Mouse (Mus musculus) liver, embryonic 13.5 days (tissue): ENCODE results near the gene Ppp1r12c. TPM values are rescaled to one million over a fixed set of nuclear protein-coding genes. Genes with fewer than 3 reads are reported as not detected.
"Not testable (repeated sequence)": the region's sequence is repeated elsewhere in the genome, so short reads cannot be mapped to it uniquely, and the experiment has no call there.

Experiments used
- ATAC-seq: fragments of 200-750 bp; cut with Nextera tagmentation; 2 replicates; pipeline ENCODE4 v1.8.0; 2017; ENCODE audit warnings: low read depth, mild to moderate bottlenecking, moderate number of reproducible peaks, moderate library complexity
- DNase-seq: peaks from one replicate; pipeline ENCODE4 v3.0.0; 2022
- H3K27ac ChIP-seq: fragments of 300-500 bp; sonication (generic); 2 replicates; pipeline ENCODE4 v1.5.1; 2015; ENCODE audit warnings: moderate library complexity, mild to moderate bottlenecking, inconsistent platforms
- H3K27me3 ChIP-seq: fragments of 300-500 bp; sonication (generic); 2 replicates; pipeline ENCODE4 v1.6.1; 2015; ENCODE audit warnings: mild to moderate bottlenecking, inconsistent platforms
- H3K36me3 ChIP-seq: fragments of 300-500 bp; sonication (generic); 2 replicates; pipeline ENCODE4 v1.6.1; 2015; ENCODE audit warnings: mild to moderate bottlenecking, inconsistent platforms
- H3K4me1 ChIP-seq: fragments of 300-500 bp; sonication (generic); replicated peaks from 2 replicates; pipeline ENCODE4 v1.6.1; 2015; ENCODE audit warnings: inconsistent platforms
- H3K4me2 ChIP-seq: fragments of 300-500 bp; sonication (generic); 2 replicates; pipeline ENCODE4 v1.6.1; 2015; ENCODE audit warnings: inconsistent platforms, mild to moderate bottlenecking, moderate library complexity
- H3K4me3 ChIP-seq: fragments of 300-500 bp; sonication (generic); replicated peaks from 2 replicates; pipeline ENCODE4 v1.5.1; 2015; ENCODE audit warnings: mild to moderate bottlenecking, inconsistent platforms
- H3K9ac ChIP-seq: fragments of 300-500 bp; sonication (generic); 2 replicates; pipeline ENCODE4 v1.6.1; 2015; ENCODE audit warnings: mild to moderate bottlenecking, inconsistent platforms
- H3K9me3 ChIP-seq: fragments of 300-500 bp; sonication (generic); replicated peaks from 2 replicates; pipeline ENCODE4 v1.6.1; 2016; ENCODE audit warnings: inconsistent platforms
- WGBS: fragments of 180-500 bp; shearing (Covaris S2); methylation state at CpG from one replicate; pipeline ENCODE4 v1.1.7; 2015; ENCODE audit not compliant: insufficient replicate concordance; 5-methylcytosine and 5-hydroxymethylcytosine counted together
- polyA plus RNA-seq: library from polyadenylated mRNA; unstranded; fragments of >200 nt; fragmentation: Nextera tagmentation; extraction: Ambion mirVana; gene quantifications from 2 replicates; pipeline ENCODE4 v1.2.1, GENCODE M21; 2015

Ppp1r12c gene
- 17.1 and 18.8 TPM in 2 replicates for polyA plus RNA-seq

DNA sequence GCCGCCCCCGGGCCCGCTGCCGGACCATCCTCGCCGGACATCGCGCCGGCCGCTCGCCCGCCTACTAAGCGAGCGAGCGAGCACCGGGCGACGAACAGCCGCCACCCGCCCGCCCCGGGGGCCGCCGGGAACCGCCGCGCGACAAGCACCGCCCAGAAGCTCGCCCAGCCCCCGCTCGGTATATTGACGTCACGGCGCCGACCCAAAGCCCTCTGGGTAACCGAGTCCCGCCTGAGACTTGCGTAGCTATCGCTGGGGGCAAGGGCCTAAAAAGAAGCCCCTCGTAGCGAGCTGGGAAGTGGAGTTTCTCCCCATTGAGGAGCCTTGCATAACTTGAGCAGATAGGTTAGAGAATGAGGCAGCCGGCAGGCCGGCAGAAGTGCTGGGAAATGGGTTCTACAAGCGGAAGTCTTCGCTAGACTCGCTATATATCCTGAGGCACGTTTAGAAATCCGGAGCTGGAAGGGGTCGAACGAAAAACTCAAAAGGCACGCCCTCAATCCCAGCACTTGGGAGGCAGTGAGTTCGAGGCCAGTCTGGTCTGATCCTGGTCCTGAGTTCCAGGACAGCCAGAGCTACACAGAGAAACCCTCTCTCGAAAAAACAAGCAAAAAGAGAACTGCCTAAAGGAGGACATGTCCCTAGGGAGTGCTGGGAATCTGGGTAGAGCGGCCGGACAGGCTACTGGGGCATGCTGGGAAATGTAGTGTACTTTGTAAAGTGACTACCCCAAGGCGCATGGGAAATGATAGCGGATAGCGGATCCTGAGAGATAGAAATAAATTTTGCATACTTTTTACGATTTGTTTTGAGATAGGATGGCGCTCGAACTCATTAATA, at the start of gene Ppp1r12c:
Ppp1r12c (minus strand) TSS at position 123 of the 840 bp plus-strand sequence.
- ATAC-seq = peak; percentile 89
- H3K27ac ChIP-seq = peak within 1 kb of the TSS; percentile 90
- peaks cover 20% of the 10 kb centered on the region for H3K36me3 ChIP-seq
- peak within 1 kb of the TSS; percentile 87 for H3K4me2 ChIP-seq
- WGBS = under 1% methylated on average over 50 of the region's 62 CpGs
- H3K4me3 ChIP-seq = peak within 1 kb of the TSS; percentile 95
- no peaks in the 10 kb centered on the region for H3K9me3 ChIP-seq
- H3K9ac ChIP-seq = peak within 1 kb of the TSS; percentile 98
- H3K4me1 ChIP-seq = peaks cover 68% of the 10 kb centered on the region
- H3K27me3 ChIP-seq = no peaks in the 10 kb centered on the region
- DNase-seq = peak; percentile 91

DNA sequence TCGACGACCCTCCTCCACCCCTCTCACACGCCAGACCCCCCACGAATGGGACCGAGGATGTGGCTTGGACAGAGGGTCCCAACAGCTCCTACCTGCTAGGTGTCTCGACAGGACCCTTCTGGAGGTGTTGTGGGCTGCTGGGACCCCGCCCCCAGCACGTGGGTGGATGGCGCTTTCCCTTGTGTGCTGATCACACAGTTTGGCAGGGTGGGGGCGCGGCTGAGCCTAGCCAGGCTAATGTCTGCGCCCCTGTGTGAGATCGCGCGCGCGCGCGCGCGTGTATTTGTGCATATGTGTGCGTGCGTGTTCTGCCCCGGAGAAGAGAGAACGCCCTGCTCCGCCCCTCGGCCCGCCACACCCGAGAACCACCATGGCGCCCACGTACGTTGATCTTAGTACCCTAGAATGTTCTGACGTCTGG, 45.8 kb upstream of the Ppp1r12c start, which contains the start of gene Syt5:
Syt5 (minus strand) TSS at position 321 of the 421 bp plus-strand sequence.
- Histone ChIP-seq H3K4me2 (peak within 1 kb of the TSS; percentile 49), H3K36me3 (no peaks in the 10 kb centered on the region), H3K4me1 (peaks cover 17% of the 10 kb centered on the region), H3K9me3 (no peaks in the 10 kb centered on the region), H3K27ac (no peak within 1 kb of the TSS), H3K9ac (no peak within 1 kb of the TSS), H3K4me3 (peak within 1 kb of the TSS; percentile 14; the same call in 1 of the 2 replicates), H3K27me3 (peaks cover 40% of the 10 kb centered on the region)
- 6% methylated on average over 33 of the region's 33 CpGs for WGBS
- DNase-seq (no peak), ATAC-seq (no peak)

DNA sequence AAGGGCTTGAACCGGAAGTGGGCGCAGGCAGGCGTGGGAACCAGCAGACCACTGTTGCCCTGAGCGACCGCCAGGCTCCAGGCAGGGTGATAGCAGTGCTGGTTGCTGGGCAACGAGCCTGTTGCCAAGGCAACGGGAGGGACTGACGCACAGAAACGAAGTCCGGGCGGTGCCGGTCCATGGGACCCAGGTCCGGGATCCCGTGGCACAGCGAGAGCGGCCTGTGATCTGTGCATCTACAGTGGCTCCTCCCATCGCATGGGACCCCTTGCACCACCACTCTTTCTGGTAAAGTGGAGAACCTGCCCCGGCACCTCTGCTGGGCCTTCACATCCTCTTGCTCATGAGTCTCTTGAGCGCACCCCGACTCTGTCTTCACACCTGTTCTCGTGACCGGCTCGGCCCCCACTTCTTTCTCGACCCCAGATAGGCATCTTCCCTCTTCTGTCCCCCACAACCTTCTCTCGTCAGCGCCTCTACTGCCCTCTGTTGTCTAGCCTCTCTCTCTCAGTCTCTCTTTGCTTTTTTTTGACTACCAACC, 45.2 kb upstream of the Ppp1r12c start:
- peaks cover 40% of the 10 kb centered on the region for H3K27me3 ChIP-seq
- H3K4me3 ChIP-seq = no peak overlapping the region
- H3K36me3 ChIP-seq = no peaks in the 10 kb centered on the region
- H3K4me1 ChIP-seq = peaks cover 22% of the 10 kb centered on the region
- no peak overlapping the region for H3K9ac ChIP-seq
- WGBS = 4% methylated on average over 26 of the region's 26 CpGs
- peak overlapping the region; percentile 49; the same call in 1 of the 2 replicates for H3K4me2 ChIP-seq
- DNase-seq (no peak), ATAC-seq (no peak)
- no peaks in the 10 kb centered on the region for H3K9me3 ChIP-seq
- no peak overlapping the region for H3K27ac ChIP-seq

DNA sequence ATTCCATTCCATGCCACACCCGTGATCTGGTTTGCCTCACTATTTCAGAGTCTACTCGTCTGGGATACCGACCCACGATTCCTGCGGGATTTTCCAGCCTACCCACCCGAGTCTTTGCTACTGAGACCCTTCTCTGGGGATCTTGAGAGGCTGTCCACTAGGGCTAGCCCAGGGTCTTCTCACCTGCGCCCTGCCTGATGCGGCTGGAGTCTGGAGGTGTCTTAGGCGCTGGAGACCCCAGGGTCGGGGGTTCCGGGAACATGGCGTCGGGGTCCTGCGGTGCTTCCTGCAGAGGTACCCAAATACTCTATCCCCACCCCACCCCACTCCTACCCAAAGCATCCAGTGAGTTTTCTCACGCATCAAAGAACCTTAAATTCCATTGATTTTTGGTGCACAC, 44.6 kb upstream of the Ppp1r12c start:
- H3K27ac ChIP-seq = no peak overlapping the region
- H3K27me3 ChIP-seq = peaks cover 40% of the 10 kb centered on the region
- H3K4me2 ChIP-seq = no peak overlapping the region
- H3K9me3 ChIP-seq = no peaks in the 10 kb centered on the region
- DNase-seq = no peak
- WGBS = 63% methylated on average over 15 of the region's 15 CpGs
- H3K9ac ChIP-seq = no peak overlapping the region
- no peak for ATAC-seq
- no peaks in the 10 kb centered on the region for H3K36me3 ChIP-seq
- peaks cover 22% of the 10 kb centered on the region for H3K4me1 ChIP-seq
- no peak overlapping the region for H3K4me3 ChIP-seq

DNA sequence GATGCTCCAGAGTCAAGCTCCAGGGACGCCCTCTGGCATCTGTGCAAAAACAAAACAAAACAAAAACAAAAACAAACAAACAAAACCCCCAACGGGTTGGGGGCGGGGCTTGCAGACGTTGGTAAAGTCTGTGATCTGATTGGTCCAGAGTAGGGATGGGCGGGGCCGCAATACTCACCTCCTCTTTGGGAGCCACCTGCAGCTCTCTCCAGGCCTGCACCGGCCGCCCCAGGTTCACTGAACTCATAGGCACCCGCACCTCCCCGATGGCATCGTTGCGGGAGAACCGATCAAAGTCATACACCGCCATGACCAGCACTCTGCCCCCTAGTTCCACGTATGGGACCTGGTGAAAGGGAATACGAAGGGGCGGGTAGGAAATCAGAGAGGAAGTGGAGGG, 40.5 kb upstream of the Ppp1r12c start:
- WGBS = 32% methylated on average over 17 of the region's 17 CpGs
- ATAC-seq = no peak; the same call in 1 of the 2 replicates
- peak; percentile 47 for DNase-seq
- Histone ChIP-seq H3K4me1 (peaks cover 17% of the 10 kb centered on the region), H3K4me2 (peak overlapping the region; percentile 23), H3K27ac (no peak overlapping the region), H3K4me3 (peak overlapping the region; percentile 25), H3K9ac (no peak overlapping the region), H3K9me3 (no peaks in the 10 kb centered on the region), H3K36me3 (no peaks in the 10 kb centered on the region), H3K27me3 (peaks cover 14% of the 10 kb centered on the region)

DNA sequence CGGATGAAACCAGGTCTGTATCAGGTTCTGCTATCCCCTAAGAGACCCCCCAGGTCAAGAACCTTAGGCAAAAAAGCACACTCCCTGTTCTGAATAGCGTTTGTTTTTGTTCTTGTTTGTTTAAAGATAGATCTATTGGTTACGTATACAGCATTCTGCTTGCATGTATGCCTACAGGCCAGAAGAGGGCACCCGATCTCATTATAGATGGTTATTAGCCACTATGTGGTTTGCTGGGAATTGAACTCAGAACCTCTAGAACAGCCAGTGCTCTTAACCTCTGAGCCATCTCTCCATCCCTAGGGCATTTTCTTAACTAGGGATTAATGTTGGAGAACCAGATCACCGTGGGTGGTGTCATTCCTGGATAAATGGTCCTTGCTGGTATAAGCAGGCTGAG, 39.9 kb upstream of the Ppp1r12c start:
- Histone ChIP-seq H3K9ac (no peak overlapping the region), H3K4me2 (0 out of 2 replicates have a peak overlapping the region, but pooled peaks have one; percentile 23), H3K4me3 (no peak overlapping the region), H3K27me3 (peaks cover 9% of the 10 kb centered on the region), H3K9me3 (no peaks in the 10 kb centered on the region), H3K36me3 (no peaks in the 10 kb centered on the region), H3K4me1 (peaks cover 11% of the 10 kb centered on the region), H3K27ac (no peak overlapping the region)
- no peak for DNase-seq
- 49% methylated on average over 5 of the region's 5 CpGs for WGBS
- ATAC-seq = no peak

DNA sequence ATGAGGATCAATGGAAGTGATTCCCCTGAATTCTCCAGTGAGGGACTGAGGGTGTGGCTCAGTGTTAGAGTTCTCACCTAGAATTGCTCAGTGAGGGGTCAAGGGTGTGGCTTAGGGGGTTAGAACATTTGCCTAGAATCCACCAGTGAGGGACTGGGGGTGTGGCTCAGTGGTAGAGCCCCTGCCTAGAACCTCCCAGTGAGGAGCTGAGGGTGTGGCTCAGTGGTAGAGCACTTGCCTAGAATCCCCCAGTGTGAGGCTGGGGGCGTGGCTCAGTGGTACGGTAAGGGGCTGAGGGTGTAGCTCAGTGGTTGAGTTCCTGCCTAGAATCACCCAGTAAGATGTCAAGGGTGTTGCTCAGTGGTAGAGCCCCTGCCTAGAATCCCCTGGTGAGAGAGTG, 37.5 kb upstream of the Ppp1r12c start:
- H3K27me3 ChIP-seq = peaks cover 11% of the 10 kb centered on the region; the same call in 1 of the 2 replicates
- no peak overlapping the region for H3K27ac ChIP-seq
- no peaks in the 10 kb centered on the region for H3K9me3 ChIP-seq
- WGBS = 51% methylated on average over 2 of the region's 2 CpGs
- DNase-seq (no peak), ATAC-seq (no peak)
- H3K4me1 ChIP-seq = peaks cover 4% of the 10 kb centered on the region; the same call in 1 of the 2 replicates
- no peak overlapping the region for H3K4me3 ChIP-seq
- H3K9ac ChIP-seq = no peak overlapping the region
- no peak overlapping the region for H3K4me2 ChIP-seq
- H3K36me3 ChIP-seq = no peaks in the 10 kb centered on the region

DNA sequence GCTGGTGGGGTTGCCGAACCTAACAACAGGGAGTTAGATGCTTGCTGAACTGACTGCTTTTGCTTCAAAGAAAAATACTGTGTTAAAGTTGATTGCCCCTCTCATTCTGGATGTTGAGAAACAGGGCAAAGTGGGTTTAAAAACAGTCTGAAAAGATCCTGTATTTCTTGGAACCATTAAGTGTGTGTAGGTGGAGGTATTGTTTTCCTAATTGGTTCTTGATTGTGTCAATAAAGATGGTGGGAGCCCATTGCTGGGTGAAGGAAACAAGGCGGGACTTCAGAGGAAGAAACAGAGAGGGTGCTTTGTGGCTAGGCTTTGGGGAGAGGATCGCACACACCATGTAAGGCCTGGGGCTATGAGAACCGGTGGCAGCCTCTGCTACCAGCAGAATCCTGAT, 35.7 kb upstream of the Ppp1r12c start:
- H3K27ac ChIP-seq = no peak overlapping the region

DNA sequence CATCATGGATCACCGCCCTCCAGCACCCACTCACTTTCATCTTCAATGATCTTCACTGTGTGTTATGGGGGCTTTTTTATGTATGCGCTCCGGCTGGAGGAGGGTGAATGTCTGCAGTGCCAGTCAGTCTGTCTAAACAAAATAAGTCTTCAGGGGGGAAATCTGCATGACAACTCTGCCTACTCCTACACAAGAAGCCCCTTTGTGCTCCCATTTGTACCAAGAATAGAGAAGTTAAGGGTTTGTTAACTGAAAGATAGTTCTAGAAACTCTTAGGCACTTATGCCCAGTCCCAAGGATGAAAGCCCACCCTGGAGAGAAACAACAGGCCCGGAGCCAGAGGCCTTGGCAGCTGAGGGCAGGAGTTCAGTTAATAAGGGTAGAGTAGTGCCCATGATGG, 34.9 kb upstream of the Ppp1r12c start:
- no peak overlapping the region for H3K27ac ChIP-seq
- no peak overlapping the region for H3K9ac ChIP-seq
- H3K4me3 ChIP-seq = no peak overlapping the region
- no peaks in the 10 kb centered on the region for H3K9me3 ChIP-seq
- 68% methylated on average over 4 of the region's 4 CpGs for WGBS
- no peak overlapping the region for H3K4me2 ChIP-seq
- DNase-seq = no peak
- no peaks in the 10 kb centered on the region for H3K36me3 ChIP-seq
- 0 out of 2 replicates have a peak, but pooled peaks cover 5% of the 10 kb centered on the region for H3K4me1 ChIP-seq
- ATAC-seq = no peak
- peaks cover 28% of the 10 kb centered on the region for H3K27me3 ChIP-seq

More for the DNA sequence above, 35.7 kb upstream of the Ppp1r12c start:
- ATAC-seq (no peak), DNase-seq (no peak)
- Histone ChIP-seq H3K4me2 (no peak overlapping the region), H3K9me3 (no peaks in the 10 kb centered on the region), H3K4me3 (no peak overlapping the region), H3K36me3 (no peaks in the 10 kb centered on the region), H3K27me3 (peaks cover 20% of the 10 kb centered on the region), H3K4me1 (peaks cover 5% of the 10 kb centered on the region; the same call in 1 of the 2 replicates), H3K9ac (no peak overlapping the region)
- WGBS = 44% methylated on average over 4 of the region's 4 CpGs

DNA sequence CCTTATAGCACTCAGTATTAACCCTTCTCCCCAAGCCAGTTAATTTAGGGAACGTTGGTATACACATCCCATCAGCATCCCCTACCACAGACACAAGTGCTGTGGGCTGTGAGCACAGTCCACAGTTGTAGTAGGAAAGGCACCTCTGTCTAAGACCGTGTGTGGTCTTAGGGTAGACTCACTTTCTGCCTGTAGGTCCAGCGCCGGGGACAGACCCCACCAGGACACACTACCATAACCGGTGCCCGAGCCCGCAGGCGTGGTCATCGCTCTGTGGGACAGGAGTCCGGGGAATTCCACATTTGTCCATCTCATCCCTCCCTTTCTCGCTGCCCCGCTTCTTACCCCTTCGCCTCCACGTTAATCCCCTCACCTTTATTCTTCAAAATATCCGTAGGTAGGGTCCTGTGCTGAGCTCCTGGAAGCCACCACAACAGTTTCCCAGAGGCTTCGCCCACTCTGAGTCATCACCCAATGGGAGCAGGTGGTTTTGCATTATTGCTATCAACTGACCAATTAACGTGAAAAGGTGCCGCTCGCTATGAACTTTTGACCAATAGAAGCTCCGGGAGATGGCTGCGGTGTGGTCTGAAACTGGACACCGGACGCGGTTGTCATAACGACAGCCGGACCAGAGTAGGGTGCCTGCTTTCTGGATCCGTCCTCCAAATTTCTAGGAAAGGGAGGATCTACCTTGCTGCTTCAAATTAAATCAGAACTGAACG, 30.7 kb upstream of the Ppp1r12c start, which contains the start of gene Dnaaf3:
Dnaaf3 (minus strand) TSS at position 449 of the 725 bp plus-strand sequence.
- ATAC-seq (peak; percentile 79), DNase-seq (peak; percentile 22)
- Histone ChIP-seq H3K4me3 (peak within 1 kb of the TSS; percentile 37), H3K27ac (no peak within 1 kb of the TSS), H3K4me2 (peak within 1 kb of the TSS; percentile 58), H3K9me3 (no peaks in the 10 kb centered on the region), H3K9ac (no peak within 1 kb of the TSS), H3K27me3 (peaks cover 31% of the 10 kb centered on the region), H3K36me3 (no peaks in the 10 kb centered on the region), H3K4me1 (peaks cover 7% of the 10 kb centered on the region; the same call in 1 of the 2 replicates)
- 6% methylated on average over 28 of the region's 28 CpGs for WGBS

DNA sequence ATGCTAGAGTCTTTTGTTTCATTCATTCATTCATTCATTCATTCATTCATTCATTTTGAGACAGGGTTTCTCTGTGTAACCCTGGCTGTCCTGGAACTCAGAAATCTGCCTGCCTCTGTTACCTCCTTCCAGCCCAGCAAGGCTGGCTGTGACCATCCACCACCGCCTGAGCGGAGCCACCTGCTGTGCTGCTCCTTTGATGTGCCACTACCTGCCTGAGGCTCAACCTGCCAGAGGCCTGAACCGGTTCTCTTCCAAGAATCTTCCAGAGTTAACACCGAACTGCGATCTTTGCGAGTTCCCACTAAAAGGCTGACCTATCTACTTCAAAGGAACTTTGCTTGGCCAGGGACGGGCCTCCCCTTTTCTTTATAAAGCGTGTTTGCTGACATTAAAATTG, 28.7 kb upstream of the Ppp1r12c start:
- H3K36me3 ChIP-seq, H3K27ac ChIP-seq, H3K9me3 ChIP-seq, H3K4me2 ChIP-seq, ATAC-seq, H3K9ac ChIP-seq, H3K4me3 ChIP-seq, DNase-seq: not testable (repeated sequence)
- WGBS = 53% methylated on average over 8 of the region's 8 CpGs
- peaks cover 22% of the 10 kb centered on the region for H3K4me1 ChIP-seq
- peaks cover 27% of the 10 kb centered on the region for H3K27me3 ChIP-seq
